Mouse (Mus musculus): Measurements from ENCODE around the gene Gse1. TPM values are rescaled to one million over a fixed set of nuclear protein-coding genes. Genes with fewer than 3 reads are reported as not detected.

Gse1 gene
- total and polyA plus RNA-seq, 3 experiments: 23.6 to 128 (median 66.9) TPM

DNA sequence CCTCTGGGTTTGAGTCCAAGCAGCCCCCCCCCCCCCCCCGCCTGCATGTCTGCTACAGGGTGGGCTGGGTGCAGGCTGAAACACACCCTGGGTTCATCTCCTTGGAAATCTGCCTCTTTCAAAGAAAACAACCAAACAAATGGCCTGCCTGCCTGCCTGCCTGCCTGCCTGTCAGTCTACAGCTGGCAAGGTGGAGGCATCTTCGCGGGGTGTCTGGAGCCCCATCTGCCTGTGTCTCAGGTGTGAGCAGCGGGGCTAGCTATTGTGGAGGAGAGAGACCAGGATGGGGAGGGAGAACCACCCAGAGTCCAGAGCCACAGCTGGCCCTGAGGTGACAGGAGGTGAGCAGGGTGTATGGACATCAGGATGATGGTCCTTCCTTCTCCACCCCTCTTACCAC lies 329.9 kb downstream of the Gse1 start:
- TF ChIP-seq SIN3A (IDR thresholded peaks at IDR 0.05; ENCODE audit: low read length): no peak
- TF ChIP-seq POLR2AphosphoS2 (IDR thresholded peaks at IDR 0.05; ENCODE audit: low read length): no peak
- no peak for TF ChIP-seq ZMIZ1 (IDR thresholded peaks at IDR 0.05; ENCODE audit: low read depth, low read length)
- no peak for TF ChIP-seq MXI1 (IDR thresholded peaks at IDR 0.05; ENCODE audit: low read depth, low read length)
- no peak for TF ChIP-seq POLR2A (IDR thresholded peaks at IDR 0.05; ENCODE audit: control insufficient read depth in 1 of 2, insufficient read depth in 1 of 2, low read depth in 1 of 2, low read length in 2 of 2, poor library complexity in 1 of 2)
- no peak for TF ChIP-seq RCOR1 (IDR thresholded peaks at IDR 0.05; ENCODE audit: low read depth, low read length)
- no peak for TF ChIP-seq TAL1 (IDR thresholded peaks at IDR 0.05; ENCODE audit: low read length)
- no peak for TF ChIP-seq UBTF (IDR thresholded peaks at IDR 0.05; ENCODE audit: borderline replicate concordance, insufficient read depth, low read depth, low read length)
- no peak for TF ChIP-seq CHD2 (IDR thresholded peaks at IDR 0.05; ENCODE audit: low read length)
- Histone ChIP-seq H3K4me1 (ENCODE audit: control insufficient read depth in 1 of 2, insufficient read depth in 2 of 2, low read length in 2 of 2) (peaks cover 3 to 21% of the 10 kb centered on the region in 2 experiments; a peak in 3 of 4 replicates), H3K36me3 (ENCODE audit: control insufficient read depth in 1 of 2, insufficient read depth in 2 of 2, low read length in 2 of 2) (peaks cover 0 to 13% of the 10 kb centered on the region in 2 experiments; a peak in 3 of 4 replicates), H3K27me3 (ENCODE audit: control insufficient read depth in 1 of 2, insufficient read depth in 2 of 2, low read length in 2 of 2) (no peaks in the 10 kb centered on the region), H3K9me3 (replicated peaks; ENCODE audit: insufficient read depth, low read length) (no peaks in the 10 kb centered on the region), H3K9ac (ENCODE audit: control insufficient read depth, low read depth, low read length, poor library complexity, severe bottlenecking) (no peak overlapping the region), H3K4me3 (ENCODE audit: control insufficient read depth in 1 of 2, insufficient read depth in 1 of 2, low read depth in 2 of 2, low read length in 2 of 2) (no peak overlapping the region), H3K79me2 (ENCODE audit: control insufficient read depth, insufficient read depth, low read length, poor library complexity) (peaks cover 65% of the 10 kb centered on the region), H3K27ac (ENCODE audit: control insufficient read depth, low read depth, low read length) (no peak overlapping the region)
- DNase-seq (ENCODE audit: low read depth, low spot score): no peak

DNA sequence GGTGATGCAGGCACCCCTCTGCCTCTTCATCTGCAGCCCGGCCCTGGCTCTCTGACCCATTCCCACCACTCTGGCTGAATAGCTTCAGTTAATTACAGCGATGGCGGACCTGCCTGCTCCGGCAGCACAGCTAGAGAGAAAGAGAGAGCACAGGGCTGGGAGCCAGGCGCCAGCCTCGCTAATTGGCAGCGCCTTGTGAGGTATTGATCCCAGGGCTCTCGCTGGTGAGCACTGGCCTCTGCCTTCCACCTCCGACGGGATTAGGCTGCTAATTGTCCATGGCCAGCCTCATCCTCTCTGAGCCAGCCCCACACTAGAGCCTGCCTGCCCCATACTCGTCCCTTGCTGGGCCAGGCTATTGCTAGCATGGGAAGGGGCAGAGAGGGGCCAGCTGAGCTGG lies 331.4 kb downstream of the Gse1 start:
- Histone ChIP-seq H3K27me3 (ENCODE audit: control insufficient read depth in 1 of 2, insufficient read depth in 2 of 2, low read length in 2 of 2) (no peaks in the 10 kb centered on the region), H3K27ac (ENCODE audit: control insufficient read depth, low read depth, low read length) (no peak overlapping the region), H3K9me3 (replicated peaks; ENCODE audit: insufficient read depth, low read length) (no peaks in the 10 kb centered on the region), H3K9ac (ENCODE audit: control insufficient read depth, low read depth, low read length, poor library complexity, severe bottlenecking) (no peak overlapping the region), H3K4me1 (ENCODE audit: control insufficient read depth in 1 of 2, insufficient read depth in 2 of 2, low read length in 2 of 2) (peaks cover 3 to 33% of the 10 kb centered on the region in 2 experiments; a peak in 3 of 4 replicates), H3K4me3 (ENCODE audit: control insufficient read depth in 1 of 2, insufficient read depth in 1 of 2, low read depth in 2 of 2, low read length in 2 of 2) (no peak overlapping the region), H3K36me3 (ENCODE audit: control insufficient read depth in 1 of 2, insufficient read depth in 2 of 2, low read length in 2 of 2) (peaks cover 0 to 24% of the 10 kb centered on the region in 2 experiments; a peak in 3 of 4 replicates), H3K79me2 (ENCODE audit: control insufficient read depth, insufficient read depth, low read length, poor library complexity) (peaks cover 54% of the 10 kb centered on the region)
- DNase-seq (ENCODE audit: low read depth, low spot score): no peak
- TF ChIP-seq POLR2A (IDR thresholded peaks at IDR 0.05; ENCODE audit: control insufficient read depth in 1 of 2, insufficient read depth in 1 of 2, low read depth in 1 of 2, low read length in 2 of 2, poor library complexity in 1 of 2) (no peak), GABPA (IDR thresholded peaks at IDR 0.05; ENCODE audit: low read depth, low read length) (no peak), MAX (IDR thresholded peaks at IDR 0.05; ENCODE audit: low read length) (no peak), ELF1 (IDR thresholded peaks at IDR 0.05; ENCODE audit: low read depth, low read length) (no peak), MAFK (IDR thresholded peaks at IDR 0.05; ENCODE audit: borderline replicate concordance, low read depth, low read length) (no peak), SMC3 (IDR thresholded peaks at IDR 0.05; ENCODE audit: low read depth, low read length) (no peak), TCF12 (IDR thresholded peaks at IDR 0.05; ENCODE audit: low read depth, low read length) (no peak), ZKSCAN1 (IDR thresholded peaks at IDR 0.05; ENCODE audit: low read depth, low read length) (no peak), CTCF (IDR thresholded peaks at IDR 0.05 in 2 of 3, conservative IDR thresholded peaks at IDR 0.05 in 1 of 3; ENCODE audit: control insufficient read depth in 1 of 3, insufficient read depth in 1 of 3, low read depth in 2 of 3, low read length in 3 of 3, poor library complexity in 1 of 3, severe bottlenecking in 1 of 3) (no peak), POLR2AphosphoS2 (IDR thresholded peaks at IDR 0.05; ENCODE audit: low read length) (no peak), EP300 (IDR thresholded peaks at IDR 0.05; ENCODE audit: low read depth in 1 of 2, low read length in 2 of 2) (no peak), NELFE (IDR thresholded peaks at IDR 0.05; ENCODE audit: low read depth, low read length) (no peak), ETS1 (IDR thresholded peaks at IDR 0.05; ENCODE audit: low read depth, low read length) (no peak), MXI1 (IDR thresholded peaks at IDR 0.05; ENCODE audit: low read depth, low read length) (no peak), MAZ (IDR thresholded peaks at IDR 0.05; ENCODE audit: low read depth, low read length) (no peak), GATA1 (IDR thresholded peaks at IDR 0.05; ENCODE audit: low read depth, low read length) (no peak), USF1 (IDR thresholded peaks at IDR 0.05; ENCODE audit: low read depth, low read length) (no peak), SIN3A (IDR thresholded peaks at IDR 0.05; ENCODE audit: low read length) (no peak), TAL1 (IDR thresholded peaks at IDR 0.05; ENCODE audit: low read length) (no peak), MYB (IDR thresholded peaks at IDR 0.05; ENCODE audit: low read depth, low read length) (no peak)

All from MEL (cell line).